Mouse (Mus musculus) limb, embryonic 10.5 days (tissue): ENCODE data around the gene Prr19. TPM values are rescaled to one million over a fixed set of nuclear protein-coding genes. Genes with fewer than 3 reads are reported as not detected.
"Not testable (repeated sequence)": the region's sequence is repeated elsewhere in the genome, so short reads cannot be mapped to it uniquely, and the experiment has no call there.

Experiments used
- DNase-seq: peaks from one replicate; pipeline ENCODE4 v3.0.0-alpha.2; 2017; ENCODE audit warnings: low spot score
- H3K27ac ChIP-seq: fragments of 300-500 bp; sonication (generic); 2 replicates; pipeline ENCODE4 v1.5.1; 2016; ENCODE audit warnings: mild to moderate bottlenecking
- H3K27me3 ChIP-seq: fragments of 300-500 bp; sonication (generic); 2 replicates; pipeline ENCODE4 v1.6.1; 2016; ENCODE audit warnings: low read depth, mild to moderate bottlenecking; ENCODE audit not compliant: poor library complexity, severe bottlenecking
- H3K36me3 ChIP-seq: fragments of 300-500 bp; sonication (generic); 2 replicates; pipeline ENCODE4 v1.6.1; 2016; ENCODE audit warnings: mild to moderate bottlenecking, moderate library complexity
- H3K4me1 ChIP-seq: fragments of 300-500 bp; sonication (generic); 2 replicates; pipeline ENCODE4 v1.6.1; 2016
- H3K4me3 ChIP-seq: fragments of 300-500 bp; sonication (generic); 2 replicates; pipeline ENCODE4 v1.5.1; 2016; ENCODE audit warnings: mild to moderate bottlenecking, moderate library complexity
- H3K9me3 ChIP-seq: fragments of 300-500 bp; sonication (generic); replicated peaks from 2 replicates; pipeline ENCODE4 v1.6.1; 2016; ENCODE audit warnings: mild to moderate bottlenecking
- WGBS: fragments of 180-500 bp; shearing (Covaris S2); methylation state at CpG from one replicate; pipeline ENCODE4 v1.1.7; 2016; 5-methylcytosine and 5-hydroxymethylcytosine counted together
- polyA plus RNA-seq: library from polyadenylated mRNA; unstranded; fragments of >200 nt; fragmentation: Nextera tagmentation; extraction: Ambion mirVana; gene quantifications from 2 replicates; pipeline ENCODE4 v1.2.1, GENCODE M21; 2016

The Prr19 gene
- polyA plus RNA-seq, 1 experiment from 2014 or later = 1.3 TPM

- peaks cover 34% of the 10 kb centered on the region for H3K36me3 ChIP-seq
- peak; percentile 80 for DNase-seq
- peaks cover 37% of the 10 kb centered on the region for H3K4me1 ChIP-seq
- no peaks in the 10 kb centered on the region for H3K9me3 ChIP-seq
- 3% methylated on average over 6 of the region's 6 CpGs for WGBS
- no peaks in the 10 kb centered on the region for H3K27me3 ChIP-seq
- peak overlapping the region; percentile 93 for H3K27ac ChIP-seq
- peak overlapping the region; percentile 44 for H3K4me3 ChIP-seq
Observed at GRCm38 (mm10) chr7:25322058-25322484, 20.9 kb downstream of the Prr19 start.

GRCm38 (mm10) chr7:25323219-25323618 is 22.0 kb downstream of the Prr19 start:
- no peaks in the 10 kb centered on the region for H3K27me3 ChIP-seq
- peak overlapping the region; percentile 17; the same call in 1 of the 2 replicates for H3K4me3 ChIP-seq
- peaks cover 45% of the 10 kb centered on the region for H3K36me3 ChIP-seq
- 92% methylated on average over 2 of the region's 2 CpGs for WGBS
- DNase-seq = no peak
- peak overlapping the region; percentile 38 for H3K27ac ChIP-seq
- H3K4me1 ChIP-seq = peaks cover 26% of the 10 kb centered on the region
- H3K9me3 ChIP-seq = no peaks in the 10 kb centered on the region

GRCm38 (mm10) chr7:25325431-25325830 is 24.2 kb downstream of the Prr19 start:
- H3K27ac ChIP-seq, H3K9me3 ChIP-seq, DNase-seq, H3K27me3 ChIP-seq, H3K4me3 ChIP-seq: not testable (repeated sequence)
- peaks cover 57% of the 10 kb centered on the region for H3K36me3 ChIP-seq
- WGBS = 92% methylated on average over 6 of the region's 6 CpGs
- H3K4me1 ChIP-seq = peaks cover 21% of the 10 kb centered on the region

- H3K9me3 ChIP-seq = no peaks in the 10 kb centered on the region
- H3K36me3 ChIP-seq = peaks cover 63% of the 10 kb centered on the region
Observed at GRCm38 (mm10) chr7:25326233-25326632, 25.0 kb downstream of the Prr19 start.

DNA sequence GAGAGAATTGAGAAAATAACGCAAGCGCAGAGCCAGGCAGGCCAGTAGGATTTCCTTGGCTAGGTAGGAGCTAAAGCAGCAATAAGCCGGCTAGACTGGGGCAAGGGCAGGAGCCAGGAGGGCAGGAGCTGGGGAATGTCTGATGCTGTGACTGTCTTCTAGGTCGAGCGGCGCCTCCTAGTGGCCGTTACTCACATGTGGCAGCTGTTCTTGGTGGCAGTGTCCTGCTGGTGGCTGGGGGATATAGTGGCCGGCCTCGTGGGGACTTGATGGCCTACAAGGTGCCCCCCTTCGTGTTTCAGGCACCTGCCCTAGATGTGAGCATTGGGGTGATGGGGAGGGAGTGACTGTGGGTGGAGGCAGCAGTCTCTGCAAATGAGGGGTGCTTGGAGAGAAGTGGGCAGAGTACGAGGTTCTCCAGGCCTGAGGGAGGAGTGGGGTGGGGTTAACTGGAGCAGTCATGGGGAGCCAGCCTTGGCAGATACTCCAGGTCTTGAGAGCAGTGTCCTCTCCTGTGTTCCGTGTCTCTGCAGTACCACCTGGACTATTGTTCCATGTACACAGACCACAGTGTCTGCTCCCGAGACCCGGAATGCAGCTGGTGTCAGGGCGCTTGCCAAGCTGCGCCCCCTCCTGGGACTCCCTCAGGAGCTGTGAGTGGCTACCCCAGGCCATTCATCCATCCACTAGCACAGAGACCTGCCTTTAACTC is 32.5 kb downstream of the Prr19 start:
- H3K4me1 ChIP-seq = no peaks in the 10 kb centered on the region
- 0 out of 2 replicates have a peak, but pooled peaks cover 2% of the 10 kb centered on the region for H3K9me3 ChIP-seq
- DNase-seq = peak; percentile 85
- no peak overlapping the region for H3K27ac ChIP-seq
- no peak overlapping the region; the same call in 1 of the 2 replicates for H3K4me3 ChIP-seq
- peaks cover 96% of the 10 kb centered on the region for H3K36me3 ChIP-seq
- H3K27me3 ChIP-seq = no peaks in the 10 kb centered on the region
- WGBS = 43% methylated on average over 16 of the region's 16 CpGs

More at GRCm38 (mm10) chr7:25326233-25326632, 25.0 kb downstream of the Prr19 start:
- DNase-seq = no peak
- 88% methylated on average over 8 of the region's 8 CpGs for WGBS
- Histone ChIP-seq H3K4me3 (no peak overlapping the region), H3K27ac (0 out of 2 replicates have a peak overlapping the region, but pooled peaks have one; percentile 34), H3K27me3 (no peaks in the 10 kb centered on the region), H3K4me1 (peaks cover 19% of the 10 kb centered on the region)

DNA sequence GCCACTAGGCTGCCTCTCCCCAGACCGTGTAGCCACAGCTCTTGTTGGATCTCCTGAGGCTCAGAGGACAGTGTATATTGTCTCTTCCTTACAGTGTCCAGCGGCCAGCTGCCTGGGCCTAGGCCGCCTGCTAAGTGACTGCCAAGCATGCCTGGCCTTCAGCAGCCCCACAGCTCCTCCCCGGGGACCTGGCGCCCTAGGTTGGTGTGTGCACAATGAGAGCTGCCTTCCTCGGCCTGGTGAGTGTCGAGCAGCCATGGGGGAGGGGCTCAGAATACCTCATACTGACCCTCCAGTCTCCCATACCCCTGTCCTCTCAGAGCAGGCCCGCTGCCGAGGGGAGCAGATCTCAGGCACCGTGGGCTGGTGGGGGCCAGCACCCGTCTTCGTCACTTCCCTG is 33.3 kb downstream of the Prr19 start:
- no peak for DNase-seq
- Histone ChIP-seq H3K9me3 (0 out of 2 replicates have a peak, but pooled peaks cover 2% of the 10 kb centered on the region), H3K27ac (no peak overlapping the region), H3K4me1 (no peaks in the 10 kb centered on the region), H3K4me3 (no peak overlapping the region), H3K27me3 (no peaks in the 10 kb centered on the region), H3K36me3 (peaks cover 94% of the 10 kb centered on the region)
- whole genome bisulfite sequencing = 83% methylated on average over 12 of the region's 12 CpGs

- Histone ChIP-seq H3K9me3 (0 out of 2 replicates have a peak, but pooled peaks cover 2% of the 10 kb centered on the region), H3K27ac (no peak overlapping the region), H3K36me3 (peaks cover 93% of the 10 kb centered on the region), H3K4me3 (no peak overlapping the region), H3K4me1 (no peaks in the 10 kb centered on the region), H3K27me3 (no peaks in the 10 kb centered on the region)
- WGBS = 88% methylated on average over 9 of the region's 9 CpGs
- DNase-seq = no peak
Observed at GRCm38 (mm10) chr7:25339329-25339728, 38.1 kb downstream of the Prr19 start.

- Histone ChIP-seq H3K27me3 (no peaks in the 10 kb centered on the region), H3K4me3 (no peak overlapping the region), H3K4me1 (no peaks in the 10 kb centered on the region), H3K27ac (0 out of 2 replicates have a peak overlapping the region, but pooled peaks have one; percentile 9), H3K9me3 (0 out of 2 replicates have a peak, but pooled peaks cover 2% of the 10 kb centered on the region), H3K36me3 (peaks cover 91% of the 10 kb centered on the region)
- WGBS = 88% methylated on average over 20 of the region's 20 CpGs
- no peak for DNase-seq
Observed at GRCm38 (mm10) chr7:25341000-25341784, 40.0 kb downstream of the Prr19 start.

GRCm38 (mm10) chr7:25348861-25349260 is 47.6 kb downstream of the Prr19 start:
- no peaks in the 10 kb centered on the region for H3K4me1 ChIP-seq
- no peak overlapping the region for H3K27ac ChIP-seq
- no peak for DNase-seq
- WGBS = 88% methylated on average over 8 of the region's 8 CpGs
- no peaks in the 10 kb centered on the region for H3K27me3 ChIP-seq
- peaks cover 97% of the 10 kb centered on the region for H3K36me3 ChIP-seq
- H3K4me3 ChIP-seq = no peak overlapping the region
- H3K9me3 ChIP-seq = peaks cover 5% of the 10 kb centered on the region; the same call in 1 of the 2 replicates

Other genes with a start within 250 kb of the Prr19 start
- gene Grik5, start 229.1 kb upstream of the Prr19 start, polyA plus RNA-seq = 5.4 and 8.7 TPM in 2 replicates
- 44.1 and 48.3 TPM in 2 replicates for gene Zfp574, start 228.8 kb upstream of the Prr19 start, polyA plus RNA-seq
- gene Pou2f2, start 121.7 kb upstream of the Prr19 start, polyA plus RNA-seq = 3.3 and 4.1 TPM in 2 replicates
- 10.5 and 11.5 TPM in 2 replicates for gene Dedd2, start 80.8 kb upstream of the Prr19 start, polyA plus RNA-seq
- gene Zfp526, start 80.0 kb upstream of the Prr19 start, polyA plus RNA-seq = 3.1 and 3.3 TPM in 2 replicates
- gene Gsk3a, start 63.6 kb upstream of the Prr19 start, polyA plus RNA-seq = 11.7 and 12.0 TPM in 2 replicates
- 14.2 and 16.6 TPM in 2 replicates for gene Erf, start 50.6 kb upstream of the Prr19 start, polyA plus RNA-seq
- gene Cic, start 33.7 kb upstream of the Prr19 start, polyA plus RNA-seq = 21.4 and 25.2 TPM in 2 replicates
- 224 and 248 TPM in 2 replicates for gene Pafah1b3, start 3.4 kb upstream of the Prr19 start, polyA plus RNA-seq
- gene Tmem145, start 4.7 kb downstream of the Prr19 start, polyA plus RNA-seq = 0.14 and 0.38 TPM in 2 replicates
- 17.6 and 22.2 TPM in 2 replicates for gene Megf8, start 15.8 kb downstream of the Prr19 start, polyA plus RNA-seq
- gene Cnfn, start 68.3 kb downstream of the Prr19 start, polyA plus RNA-seq = not detected in 2 replicates
- 8.4 and 8.9 TPM in 2 replicates for gene Lipe, start 97.3 kb downstream of the Prr19 start, polyA plus RNA-seq
- gene Cxcl17, start 111.5 kb downstream of the Prr19 start, polyA plus RNA-seq = 0.54 and 0.91 TPM in 2 replicates
- gene Ceacam1, start 176.2 kb downstream of the Prr19 start, polyA plus RNA-seq = 1.5 and 1.7 TPM in 2 replicates
- 0.08 TPM in 1 of 2 replicates, not detected in the other for gene Ceacam2, start 238.4 kb downstream of the Prr19 start, polyA plus RNA-seq